Mouse (Mus musculus) CD4-positive, CD25-positive, alpha-beta regulatory T cell, adult 4 months (primary cell): ENCODE results near the gene Tex22. TPM values are rescaled to one million over a fixed set of nuclear protein-coding genes. Genes with fewer than 3 reads are reported as not detected.

Source experiments
- ATAC-seq: one replicate; pipeline ENCODE4 v1.8.0; 2017
- polyA plus RNA-seq, 2 experiments: library from polyadenylated mRNA; unstranded; fragments of 100-300 nt; shearing (Covaris generic); gene quantifications; one replicate each; pipeline ENCODE4 v1.2.1; 2017

The Tex22 gene
- polyA plus RNA-seq, result not detected

GRCm38 (mm10) chr12:113074329-113075062, at the start of gene Tex22:
Tex22 (plus strand) TSS chr12:113074502.
- peak; percentile 80 for ATAC-seq

DNA sequence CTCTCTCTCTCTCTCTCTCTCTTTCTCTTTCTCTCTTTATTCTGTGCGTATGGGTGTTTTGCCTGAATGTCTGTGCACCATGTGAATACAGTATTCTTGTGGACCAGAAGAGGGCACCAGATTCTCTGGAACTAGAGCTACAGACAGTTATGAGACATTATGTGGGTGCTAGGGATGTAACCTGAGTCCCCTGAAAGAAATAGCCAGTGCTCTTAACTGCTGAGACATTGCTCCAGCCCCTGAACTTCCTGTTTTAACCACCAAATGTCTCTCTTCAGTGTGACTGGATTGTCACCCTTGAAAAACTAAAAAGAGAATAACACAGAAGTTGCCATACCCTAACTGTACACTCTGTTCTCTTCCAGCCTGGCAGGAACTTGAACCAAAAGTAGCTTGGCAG, 47.7 kb upstream of the Tex22 start:
- ATAC-seq, result peak; percentile 23

DNA sequence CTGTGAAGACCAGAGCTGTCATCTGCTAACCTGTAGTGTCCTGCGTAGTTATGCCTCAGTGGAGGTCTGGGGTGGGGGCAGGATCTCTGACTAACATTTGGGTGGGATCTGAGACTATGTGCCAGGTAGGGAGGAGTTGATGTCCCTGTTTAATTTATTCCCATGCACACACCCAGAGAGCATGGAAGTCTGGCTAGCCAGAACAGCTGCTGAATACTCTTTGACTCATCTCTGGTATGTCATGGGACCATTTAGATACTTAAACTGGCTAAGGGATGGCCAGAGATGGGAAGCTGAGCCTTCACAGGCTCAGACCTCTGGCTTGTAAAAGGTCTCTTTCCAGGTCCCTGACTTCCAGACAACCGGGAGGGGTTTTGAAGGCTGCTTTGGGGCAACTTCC, 46.8 kb upstream of the Tex22 start:
- no peak for ATAC-seq

GRCm38 (mm10) chr12:113028067-113028466, 46.2 kb upstream of the Tex22 start:
- no peak for ATAC-seq

GRCm38 (mm10) chr12:113028898-113029297, 45.4 kb upstream of the Tex22 start:
- ATAC-seq, result no peak

DNA sequence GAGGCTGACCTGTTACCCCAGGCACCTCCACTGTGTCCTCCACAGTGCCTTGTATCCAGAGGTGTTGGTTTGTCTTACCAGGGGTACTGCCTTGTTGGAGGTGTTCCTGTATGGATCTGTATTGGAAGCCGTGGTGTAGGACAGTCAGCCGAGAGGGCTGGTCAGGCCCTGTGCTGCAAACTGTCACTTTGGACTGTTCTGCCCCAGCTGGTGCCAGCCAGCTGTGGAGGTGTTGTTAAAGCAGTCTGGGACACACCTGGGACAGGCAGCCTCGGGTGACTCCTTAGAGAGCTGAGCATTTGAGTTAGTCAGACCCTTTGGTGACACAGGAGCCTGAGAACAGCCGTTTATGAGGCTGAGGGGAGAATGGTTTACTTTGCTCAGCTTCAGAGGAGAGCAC, 44.3 kb upstream of the Tex22 start:
- ATAC-seq, result no peak

DNA sequence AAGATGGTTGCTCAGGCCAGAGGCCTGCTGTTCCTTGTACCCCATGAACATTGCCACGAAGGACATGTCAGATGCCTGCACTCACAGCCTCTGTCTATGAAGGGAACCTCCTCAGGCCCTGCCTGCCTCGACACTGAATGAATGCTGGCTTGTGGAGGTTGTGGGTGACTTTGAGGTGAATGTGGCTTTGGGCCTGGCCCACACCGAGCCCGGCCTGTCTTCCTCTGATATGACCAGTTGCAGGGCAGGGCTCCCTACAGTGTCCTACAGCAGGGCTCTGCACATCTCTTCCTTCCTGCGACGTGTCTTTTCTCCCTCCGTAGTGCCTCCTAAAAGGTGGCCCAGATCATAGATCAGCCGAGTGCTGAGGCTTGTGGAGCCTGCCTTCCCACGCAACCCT, 43.3 kb upstream of the Tex22 start:
- ATAC-seq, result no peak

GRCm38 (mm10) chr12:113031441-113031840, 42.9 kb upstream of the Tex22 start:
- ATAC-seq, result no peak

DNA sequence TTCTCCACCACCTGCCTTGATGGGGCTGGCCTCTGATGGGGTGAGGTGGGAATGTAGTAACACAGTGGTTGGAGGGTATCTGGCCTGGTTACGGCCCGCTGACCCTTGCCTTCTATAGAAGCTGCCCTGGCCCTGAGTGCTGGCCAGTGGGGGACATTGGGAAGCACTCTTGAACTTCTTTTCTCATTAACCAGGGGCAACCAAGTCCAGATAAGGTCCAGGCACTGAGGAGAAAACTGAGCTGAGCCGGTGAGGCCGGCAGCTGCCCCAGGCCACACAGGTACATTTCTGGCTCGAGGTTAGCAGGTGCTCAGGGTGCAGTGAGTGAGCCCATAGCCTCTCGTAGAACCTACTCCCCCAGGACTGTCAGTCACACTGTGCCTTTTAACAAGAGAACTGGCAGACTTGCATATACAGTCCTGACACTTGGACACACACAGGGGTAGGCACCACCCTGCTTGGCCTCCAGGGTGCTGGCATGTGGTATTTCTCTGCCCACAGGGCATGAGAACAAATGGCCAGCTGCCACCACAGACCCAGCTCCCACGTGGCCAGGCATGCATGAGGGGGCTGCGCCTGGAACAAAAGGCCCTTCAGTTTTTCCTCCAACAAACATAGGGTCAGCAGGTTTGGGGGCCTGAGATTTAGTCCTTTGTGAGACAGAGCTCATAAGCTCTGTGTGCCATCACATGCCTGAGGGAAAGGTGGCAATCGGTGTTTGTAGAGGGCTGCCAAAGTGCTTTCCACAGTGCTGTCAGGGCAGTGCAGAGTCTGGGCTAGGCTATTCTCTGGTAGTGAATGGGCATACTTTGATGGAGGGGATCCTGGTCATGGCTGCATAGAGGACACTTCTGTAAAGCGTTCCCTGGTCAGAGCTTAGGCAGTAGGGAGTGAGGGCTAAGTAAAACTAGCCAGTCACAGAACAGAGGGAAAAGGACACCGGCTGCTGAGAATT, 41.7 kb upstream of the Tex22 start:
- no peak for ATAC-seq

GRCm38 (mm10) chr12:113035093-113035492, 39.2 kb upstream of the Tex22 start:
- ATAC-seq, result no peak

GRCm38 (mm10) chr12:113036996-113037395, 37.3 kb upstream of the Tex22 start:
- ATAC-seq, result no peak

- ATAC-seq, result no peak
Measured at GRCm38 (mm10) chr12:113038414-113038813, 35.9 kb upstream of the Tex22 start.

GRCm38 (mm10) chr12:113041481-113042439, 32.5 kb upstream of the Tex22 start:
- peak; percentile 59 for ATAC-seq

- no peak for ATAC-seq
Measured at GRCm38 (mm10) chr12:113042543-113042942, 31.8 kb upstream of the Tex22 start.

DNA sequence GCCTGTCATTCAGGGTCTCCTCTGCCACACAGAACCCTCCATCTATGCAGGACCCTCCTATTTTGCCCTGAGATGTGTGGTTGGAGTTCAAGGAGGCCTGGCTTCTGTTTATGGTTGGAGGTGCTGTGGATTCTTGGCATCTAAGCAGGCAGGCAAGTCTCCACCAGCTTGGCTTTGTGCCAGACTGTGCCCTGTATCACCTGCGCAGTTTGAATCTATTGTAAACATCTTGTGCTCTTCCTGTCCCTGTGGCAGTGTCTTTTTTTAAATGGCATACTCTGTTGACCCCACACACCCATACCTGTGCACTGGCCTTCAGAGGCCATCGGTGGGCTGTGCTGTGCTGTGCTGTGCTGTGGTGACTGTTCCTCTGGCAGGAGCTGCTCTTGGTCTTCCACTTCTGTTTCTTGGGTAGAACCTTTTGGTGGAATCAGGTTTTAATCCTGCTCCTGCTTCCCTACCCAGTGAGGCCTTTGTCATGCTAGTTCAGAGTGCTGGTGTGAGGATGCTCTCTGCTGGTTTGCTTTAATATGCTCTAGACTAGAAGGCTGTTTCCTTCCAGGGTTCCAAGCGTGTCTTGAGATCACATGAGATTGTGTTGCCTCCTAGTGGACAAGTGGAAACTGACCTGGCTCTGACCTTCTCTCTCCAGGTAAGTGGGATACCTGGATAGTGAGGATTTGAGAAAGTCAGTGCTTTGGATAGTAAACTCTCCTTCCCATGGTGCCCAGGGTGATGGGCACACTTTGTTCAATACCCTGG, 29.2 kb upstream of the Tex22 start:
- no peak for ATAC-seq

GRCm38 (mm10) chr12:113046861-113047260, 27.4 kb upstream of the Tex22 start:
- ATAC-seq, result peak; percentile 43

DNA sequence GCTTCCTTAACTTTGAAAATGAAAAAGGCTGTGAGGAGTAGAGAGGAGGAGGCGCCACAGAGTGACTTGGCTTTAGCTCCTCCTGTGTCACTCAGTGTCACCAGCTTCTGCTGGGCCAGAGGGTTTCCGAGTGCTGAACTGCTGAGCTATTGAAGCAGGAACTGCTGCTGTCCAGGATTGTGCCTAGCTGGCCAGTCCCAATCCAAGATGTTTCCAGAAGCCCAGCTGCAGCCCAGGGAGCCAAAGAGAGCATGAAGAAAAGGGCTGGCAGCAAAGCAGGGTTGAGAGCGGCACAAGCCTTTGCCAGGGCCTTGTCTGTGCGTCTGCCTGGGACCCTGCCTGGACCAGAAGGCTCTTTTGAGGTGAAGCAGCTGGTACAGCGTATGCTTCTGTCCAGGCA, 26.2 kb upstream of the Tex22 start:
- no peak for ATAC-seq

- ATAC-seq, result peak; percentile 80
Measured at GRCm38 (mm10) chr12:113049836-113050235, 24.5 kb upstream of the Tex22 start.

DNA sequence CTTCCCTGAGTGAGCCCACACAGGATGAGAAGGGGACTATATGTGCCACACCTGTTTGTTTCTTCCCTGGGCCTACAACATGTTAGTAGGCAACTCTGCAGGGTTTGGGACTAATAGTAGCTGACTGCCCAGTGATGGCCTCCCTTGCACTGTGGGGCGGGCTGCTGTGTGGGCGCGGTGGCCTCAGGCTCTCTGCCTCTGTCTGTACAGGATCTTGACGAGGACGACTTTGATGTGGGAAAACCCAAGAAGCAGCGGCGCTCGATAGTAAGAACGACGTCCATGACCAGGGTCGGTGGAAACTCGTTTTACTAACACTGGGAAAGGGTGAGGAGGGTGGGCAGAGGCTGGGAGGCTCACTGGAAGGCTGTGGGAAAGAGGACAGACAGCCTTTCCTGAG, 23.6 kb upstream of the Tex22 start:
- ATAC-seq, result peak; percentile 44

GRCm38 (mm10) chr12:113051628-113052403, 22.5 kb upstream of the Tex22 start:
- ATAC-seq, result no peak

- ATAC-seq, result no peak
Measured at GRCm38 (mm10) chr12:113056089-113056488, 18.2 kb upstream of the Tex22 start.
